Mouse (Mus musculus) hindbrain, embryonic 16.5 days (tissue): ENCODE results near the gene Dip2c. TPM values are rescaled to one million over a fixed set of nuclear protein-coding genes. Genes with fewer than 3 reads are reported as not detected.

Source experiments
- ATAC-seq: fragments of 200-750 bp; cut with Nextera tagmentation; 2 replicates; pipeline ENCODE4 v1.8.0; 2017; ENCODE audit warnings: moderate TSS enrichment, moderate library complexity
- H3K27ac ChIP-seq: fragments of 300-500 bp; sonication (generic); 2 replicates; pipeline ENCODE4 v1.5.1; 2014; ENCODE audit warnings: low read depth, mild to moderate bottlenecking, control low read depth, low read length, moderate library complexity
- H3K27me3 ChIP-seq: fragments of 300-500 bp; sonication (generic); replicated peaks from 2 replicates; pipeline ENCODE4 v1.6.1; 2014; ENCODE audit warnings: low read length; ENCODE audit not compliant: control insufficient read depth, insufficient read depth
- H3K36me3 ChIP-seq: fragments of 300-500 bp; sonication (generic); 2 replicates; pipeline ENCODE4 v1.6.1; 2014; ENCODE audit warnings: mild to moderate bottlenecking, low read length, moderate library complexity, mixed read lengths; ENCODE audit not compliant: control insufficient read depth, insufficient read depth
- H3K4me1 ChIP-seq: fragments of 300-500 bp; sonication (generic); 2 replicates; pipeline ENCODE4 v1.6.1; 2014; ENCODE audit warnings: low read depth, low read length; ENCODE audit not compliant: control insufficient read depth, insufficient read depth
- H3K4me2 ChIP-seq: fragments of 300-500 bp; sonication (generic); 2 replicates; pipeline ENCODE4 v1.6.1; 2014; ENCODE audit warnings: mild to moderate bottlenecking, low read length, control low read depth, moderate library complexity
- H3K4me3 ChIP-seq: fragments of 300-500 bp; sonication (generic); 2 replicates; pipeline ENCODE4 v1.5.1; 2014; ENCODE audit warnings: mild to moderate bottlenecking, low read length, control low read depth, moderate library complexity
- H3K9ac ChIP-seq: fragments of 300-500 bp; sonication (generic); 2 replicates; pipeline ENCODE4 v1.6.1; 2014; ENCODE audit warnings: low read depth, mild to moderate bottlenecking, control low read depth, low read length, moderate library complexity
- H3K9me3 ChIP-seq: fragments of 300-500 bp; sonication (generic); 2 replicates; pipeline ENCODE4 v1.6.1; 2014; ENCODE audit warnings: mild to moderate bottlenecking, low read length, moderate library complexity; ENCODE audit not compliant: control insufficient read depth
- WGBS: fragments of 180-500 bp; shearing (Covaris S2); extraction: QIAGEN DNeasy Blood & Tissue Kit; methylation state at CpG from one replicate; pipeline ENCODE4 v1.1.7; 2014; 5-methylcytosine and 5-hydroxymethylcytosine counted together
- polyA plus RNA-seq: library from polyadenylated mRNA; unstranded; fragments of >200 nt; fragmentation: Nextera tagmentation; extraction: Ambion mirVana; gene quantifications from 2 replicates; pipeline ENCODE4 v1.2.1, GENCODE M21; 2015

Dip2c gene
- polyA plus RNA-seq, 1 experiment from 2014 or later, result 10.5 TPM

GRCm38 (mm10) chr13:9674126-9674525 lies 397.8 kb downstream of the Dip2c start:
- H3K9ac ChIP-seq, result no peak overlapping the region
- H3K27me3 ChIP-seq, result no peaks in the 10 kb centered on the region
- H3K36me3 ChIP-seq, result peaks cover 6% of the 10 kb centered on the region; the same call in 1 of the 2 replicates
- peaks cover 2% of the 10 kb centered on the region; the same call in 1 of the 2 replicates for H3K9me3 ChIP-seq
- no peaks in the 10 kb centered on the region for H3K4me1 ChIP-seq
- no peak for ATAC-seq
- WGBS, result 100% methylated on average over 1 of the region's 1 CpGs
- H3K4me2 ChIP-seq, result no peak overlapping the region
- no peak overlapping the region for H3K4me3 ChIP-seq
- H3K27ac ChIP-seq, result no peak overlapping the region

- ATAC-seq, result no peak
Measured at GRCm38 (mm10) chr13:9681492-9681891, 405.2 kb downstream of the Dip2c start.

GRCm38 (mm10) chr13:9683280-9683679 lies 407.0 kb downstream of the Dip2c start:
- H3K27me3 ChIP-seq, result no peaks in the 10 kb centered on the region
- no peak overlapping the region for H3K4me3 ChIP-seq
- no peaks in the 10 kb centered on the region for H3K9me3 ChIP-seq
- H3K36me3 ChIP-seq, result peaks cover 11% of the 10 kb centered on the region
- no peaks in the 10 kb centered on the region for H3K4me1 ChIP-seq
- 87% methylated on average over 4 of the region's 4 CpGs for WGBS
- ATAC-seq, result no peak
- H3K27ac ChIP-seq, result no peak overlapping the region
- no peak overlapping the region for H3K9ac ChIP-seq
- H3K4me2 ChIP-seq, result no peak overlapping the region

More at GRCm38 (mm10) chr13:9681492-9681891, 405.2 kb downstream of the Dip2c start:
- WGBS, result 98% methylated on average over 3 of the region's 3 CpGs
- Histone ChIP-seq H3K4me1 (no peaks in the 10 kb centered on the region), H3K9ac (no peak overlapping the region), H3K27me3 (no peaks in the 10 kb centered on the region), H3K27ac (no peak overlapping the region), H3K4me2 (no peak overlapping the region), H3K36me3 (peaks cover 2% of the 10 kb centered on the region), H3K9me3 (no peaks in the 10 kb centered on the region), H3K4me3 (no peak overlapping the region)

- H3K9ac ChIP-seq, result no peak overlapping the region
- no peak overlapping the region for H3K4me3 ChIP-seq
- no peak overlapping the region for H3K4me2 ChIP-seq
- H3K36me3 ChIP-seq, result peaks cover 21% of the 10 kb centered on the region
- no peak overlapping the region for H3K27ac ChIP-seq
- no peaks in the 10 kb centered on the region for H3K4me1 ChIP-seq
- 91% methylated on average over 11 of the region's 11 CpGs for WGBS
- H3K27me3 ChIP-seq, result no peaks in the 10 kb centered on the region
- no peaks in the 10 kb centered on the region for H3K9me3 ChIP-seq
- no peak for ATAC-seq
Measured at GRCm38 (mm10) chr13:9684153-9684923, 408.0 kb downstream of the Dip2c start.

GRCm38 (mm10) chr13:9686261-9686660 lies 409.9 kb downstream of the Dip2c start:
- Histone ChIP-seq H3K4me1 (no peaks in the 10 kb centered on the region), H3K27me3 (no peaks in the 10 kb centered on the region), H3K36me3 (peaks cover 38% of the 10 kb centered on the region), H3K9me3 (no peaks in the 10 kb centered on the region), H3K9ac (no peak overlapping the region), H3K4me3 (no peak overlapping the region), H3K27ac (no peak overlapping the region), H3K4me2 (no peak overlapping the region)
- ATAC-seq, result no peak
- WGBS, result 93% methylated on average over 7 of the region's 7 CpGs

GRCm38 (mm10) chr13:9686765-9687164 lies 410.4 kb downstream of the Dip2c start:
- WGBS, result 80% methylated on average over 11 of the region's 11 CpGs
- Histone ChIP-seq H3K4me3 (no peak overlapping the region), H3K27me3 (no peaks in the 10 kb centered on the region), H3K9ac (no peak overlapping the region), H3K4me2 (no peak overlapping the region), H3K4me1 (no peaks in the 10 kb centered on the region), H3K9me3 (no peaks in the 10 kb centered on the region), H3K36me3 (peaks cover 40% of the 10 kb centered on the region), H3K27ac (no peak overlapping the region)
- ATAC-seq, result peak; percentile 50

- Histone ChIP-seq H3K27ac (no peak overlapping the region), H3K27me3 (no peaks in the 10 kb centered on the region), H3K4me1 (no peaks in the 10 kb centered on the region), H3K4me2 (no peak overlapping the region), H3K9me3 (no peaks in the 10 kb centered on the region), H3K4me3 (no peak overlapping the region), H3K9ac (no peak overlapping the region), H3K36me3 (peaks cover 50% of the 10 kb centered on the region)
- WGBS, result 95% methylated on average over 16 of the region's 16 CpGs
- no peak for ATAC-seq
Measured at GRCm38 (mm10) chr13:9689366-9689765, 413.0 kb downstream of the Dip2c start.

- Histone ChIP-seq H3K27me3 (no peaks in the 10 kb centered on the region), H3K4me2 (no peak overlapping the region), H3K9me3 (no peaks in the 10 kb centered on the region), H3K27ac (no peak overlapping the region), H3K9ac (no peak overlapping the region), H3K4me3 (no peak overlapping the region), H3K36me3 (peaks cover 55% of the 10 kb centered on the region), H3K4me1 (no peaks in the 10 kb centered on the region)
- 76% methylated on average over 3 of the region's 3 CpGs for WGBS
- ATAC-seq, result no peak
Measured at GRCm38 (mm10) chr13:9692876-9693275, 416.5 kb downstream of the Dip2c start.

GRCm38 (mm10) chr13:9694651-9695050 lies 418.3 kb downstream of the Dip2c start:
- WGBS, result 95% methylated on average over 6 of the region's 6 CpGs
- H3K4me1 ChIP-seq, result no peaks in the 10 kb centered on the region
- H3K9ac ChIP-seq, result no peak overlapping the region
- no peak for ATAC-seq
- no peaks in the 10 kb centered on the region for H3K9me3 ChIP-seq
- H3K36me3 ChIP-seq, result peaks cover 39% of the 10 kb centered on the region
- H3K4me2 ChIP-seq, result no peak overlapping the region
- H3K27ac ChIP-seq, result no peak overlapping the region
- no peak overlapping the region for H3K4me3 ChIP-seq
- no peaks in the 10 kb centered on the region for H3K27me3 ChIP-seq
